8 mouse cellular contexts compared by ENCODE assay signal in genomic region chr16:3114473-3115335, GRCm38 (mm10).
DNase-seq lines count a peak whose midpoint lies in the region; ATAC-seq lines count a peak whose summit lies in the region.
"Not testable (repeated sequence)": the region's sequence is repeated elsewhere in the genome, so short reads cannot be mapped to it uniquely, and the experiment has no call there.

No protein-coding gene starts in this region.

- not testable (repeated sequence) for H3K4me2 ChIP-seq in liver, embryonic 11.5 days; midbrain, embryonic 15.5 days

- not testable (repeated sequence) for H3K9me3 ChIP-seq in liver, embryonic 11.5 days (ENCODE audit: control insufficient read depth, low read length); midbrain, embryonic 15.5 days

- WGBS in liver, embryonic 11.5 days: 75% methylated on average over 2 of the region's 3 CpGs
- 46% methylated on average over 3 of the region's 3 CpGs for WGBS in midbrain, embryonic 15.5 days

- ATAC-seq in liver, embryonic 11.5 days (replicated peaks; ENCODE audit: low FRiP score): peak; percentile 97
- ATAC-seq in midbrain, embryonic 15.5 days (replicated peaks): peak; percentile 93

- H3K4me1 ChIP-seq in liver, embryonic 11.5 days (replicated peaks; ENCODE audit: control insufficient read depth, insufficient read depth, low read length); midbrain, embryonic 15.5 days: not testable (repeated sequence)

- not testable (repeated sequence) for H3K27me3 ChIP-seq in liver, embryonic 11.5 days (replicated peaks; ENCODE audit: control insufficient read depth, insufficient read depth, low read length); midbrain, embryonic 15.5 days (replicated peaks)

- peak; percentile 43 to 44 for DNase-seq in B cell, adult 2 months
- peak; percentile 26 for DNase-seq in cerebellum, adult 11-12 months
- DNase-seq in frontal cortex, adult 2 months (ENCODE audit: extremely low spot score in 1 of 2, low spot score in 1 of 2): peak; percentile 5 to 13
- peak; percentile 14 for DNase-seq in heart, postnatal 25 days (ENCODE audit: low spot score)
- DNase-seq in kidney, postnatal 14 days: peak; percentile 48
- DNase-seq in liver, embryonic 11.5 days (ENCODE audit: low spot score): not testable (repeated sequence)
- peak; percentile 41 to 56 for DNase-seq in spleen, postnatal 36 days (ENCODE audit: low spot score in 2 of 2)

- H3K36me3 ChIP-seq in liver, embryonic 11.5 days (ENCODE audit: control insufficient read depth, insufficient read depth, low read length); midbrain, embryonic 15.5 days (replicated peaks): not testable (repeated sequence)

- H3K9ac ChIP-seq in liver, embryonic 11.5 days (ENCODE audit: low read depth, low read length); midbrain, embryonic 15.5 days: not testable (repeated sequence)

- intact Hi-C loops in heart, postnatal 25 days (cut with DNase I): not testable (repeated sequence)

- H3K27ac ChIP-seq in liver, embryonic 11.5 days (ENCODE audit: low read depth, low read length); midbrain, embryonic 15.5 days: not testable (repeated sequence)

- not testable (repeated sequence) for H3K4me3 ChIP-seq in liver, embryonic 11.5 days (ENCODE audit: low read depth, low read length); midbrain, embryonic 15.5 days
